Mouse (Mus musculus) stomach, postnatal 0 days (tissue): ENCODE results near the gene Ripor1.

Experiments
- CTCF ChIP-seq: IDR thresholded peaks from 2 replicates; pipeline ENCODE4 v1.5.1; 2016; ENCODE audit warnings: antibody characterized with exemption, low read depth, mild to moderate bottlenecking, moderate library complexity
- EP300 ChIP-seq: optimal IDR thresholded peaks from 2 replicates; pipeline ENCODE3; 2016; ENCODE audit warnings: antibody characterized with exemption

GRCm38 (mm10) chr8:105611836-105612235 is 6.8 kb downstream of the Ripor1 start:
- no peak for TF ChIP-seq CTCF
- TF ChIP-seq EP300 = no peak
